Comparison of ENCODE assay signal across 23 mouse cellular contexts in the genomic region with DNA sequence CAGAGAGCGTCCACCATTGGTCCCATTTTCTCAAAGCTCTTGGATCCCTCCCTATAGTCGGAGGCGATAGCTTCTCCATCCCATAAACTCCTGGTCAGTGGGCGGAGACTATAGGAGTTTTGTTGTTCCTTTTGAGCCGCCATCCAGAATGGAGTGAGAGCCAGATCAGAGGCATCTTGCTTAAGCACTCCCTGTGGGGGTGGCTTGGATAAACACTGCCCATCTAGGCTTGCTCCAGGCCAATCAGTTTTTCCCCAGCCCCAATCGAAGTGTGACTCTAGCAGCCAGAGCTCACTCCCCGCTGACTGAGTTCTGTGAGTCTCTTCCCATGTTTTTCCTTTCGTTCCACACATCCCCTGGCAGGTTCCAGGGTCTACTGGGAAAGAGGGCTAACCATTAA. TPM values are rescaled to one million over a fixed set of nuclear protein-coding genes. Genes with fewer than 3 reads are reported as not detected.
DNase-seq lines count a peak whose midpoint lies in the region; ATAC-seq and TF ChIP-seq lines count a peak whose summit lies in the region.
"Had no signal": no experiment of that assay in that cellular context is flagged by ENCODE, and none has a peak within 500 bp of the region (broad histone marks: within the 10 kb centered on the region; RNA-seq: fewer than 3 reads in every experiment).

No protein-coding gene starts in this region.

- H3K9me3 ChIP-seq in kidney, embryonic 15.5 days (replicated peaks) = no peaks in the 10 kb centered on the region
- no peaks in the 10 kb centered on the region for H3K9me3 ChIP-seq in ES-Bruce4 (replicated peaks; ENCODE audit: control insufficient read depth, insufficient read depth, low read length, poor library complexity, severe bottlenecking)
- H3K9me3 ChIP-seq in liver, embryonic 13.5 days (replicated peaks) = no peaks in the 10 kb centered on the region
- H3K9me3 ChIP-seq: forebrain, embryonic 10.5 days; heart, embryonic 12.5 days; hindbrain, embryonic 12.5 days; limb, embryonic 10.5 days had no signal

- H3K27me3 ChIP-seq in kidney, embryonic 15.5 days = no peaks in the 10 kb centered on the region
- no peaks in the 10 kb centered on the region for H3K27me3 ChIP-seq in ES-Bruce4 (ENCODE audit: control insufficient read depth, insufficient read depth, low read length, poor library complexity, severe bottlenecking)
- H3K27me3 ChIP-seq in liver, embryonic 13.5 days = no peaks in the 10 kb centered on the region
- H3K27me3 ChIP-seq: heart, embryonic 12.5 days; hindbrain, embryonic 12.5 days had no signal

- no peak for TF ChIP-seq POLR2A in ES-Bruce4 (IDR thresholded peaks at IDR 0.05; ENCODE audit: insufficient read depth, low read length)

- no peak overlapping the region for H3K4me2 ChIP-seq in kidney, embryonic 15.5 days
- no peak overlapping the region for H3K4me2 ChIP-seq in liver, embryonic 13.5 days
- H3K4me2 ChIP-seq: heart, embryonic 12.5 days; hindbrain, embryonic 12.5 days had no signal

- ATAC-seq in kidney, embryonic 15.5 days (replicated peaks; ENCODE audit: low FRiP score) = peak; percentile 73
- peak; percentile 54 for ATAC-seq in liver, embryonic 13.5 days (ENCODE audit: low read depth)
- ATAC-seq: forebrain, postnatal 0 days; midbrain, embryonic 16.5 days had no signal

- no peak overlapping the region for H3K9ac ChIP-seq in kidney, embryonic 15.5 days
- no peak overlapping the region for H3K9ac ChIP-seq in ES-Bruce4 (ENCODE audit: low read depth, poor library complexity, severe bottlenecking)
- H3K9ac ChIP-seq in liver, embryonic 13.5 days = no peak overlapping the region
- H3K9ac ChIP-seq: forebrain, postnatal 0 days; heart, embryonic 12.5 days; hindbrain, embryonic 12.5 days had no signal

- H3K36me3 ChIP-seq in kidney, embryonic 15.5 days = no peaks in the 10 kb centered on the region
- no peaks in the 10 kb centered on the region for H3K36me3 ChIP-seq in ES-Bruce4 (ENCODE audit: control insufficient read depth, insufficient read depth, low read length, poor library complexity, severe bottlenecking)
- H3K36me3 ChIP-seq in liver, embryonic 13.5 days = no peaks in the 10 kb centered on the region
- H3K36me3 ChIP-seq: forebrain, embryonic 10.5 days; heart, embryonic 12.5 days; hindbrain, embryonic 12.5 days; limb, embryonic 10.5 days had no signal

- H3K4me3 ChIP-seq in kidney, embryonic 15.5 days (replicated peaks) = no peak overlapping the region
- peak overlapping the region; percentile 34 for H3K4me3 ChIP-seq in ES-Bruce4 (ENCODE audit: low read depth, low read length)
- no peak overlapping the region for H3K4me3 ChIP-seq in liver, embryonic 13.5 days (replicated peaks)
- H3K4me3 ChIP-seq: forebrain, embryonic 10.5 days; heart, embryonic 12.5 days; hindbrain, embryonic 12.5 days; limb, embryonic 10.5 days had no signal

- peaks cover 21% of the 10 kb centered on the region for H3K4me1 ChIP-seq in kidney, embryonic 15.5 days
- peaks cover 7% of the 10 kb centered on the region for H3K4me1 ChIP-seq in ES-Bruce4 (ENCODE audit: control insufficient read depth, insufficient read depth, low read length)
- H3K4me1 ChIP-seq in liver, embryonic 13.5 days (replicated peaks) = peaks cover 3% of the 10 kb centered on the region; the same call in 1 of the 2 replicates
- H3K4me1 ChIP-seq: heart, embryonic 12.5 days; hindbrain, embryonic 12.5 days had no signal

- no peak for TF ChIP-seq EP300 in ES-Bruce4 (IDR thresholded peaks at IDR 0.05; ENCODE audit: insufficient read depth, low read depth, low read length)

- TF ChIP-seq CTCF in ES-Bruce4 (IDR thresholded peaks at IDR 0.05; ENCODE audit: low read depth, low read length) = no peak

- DNase-seq in kidney, postnatal 14 days = no peak
- peak; percentile 96 for DNase-seq in R1 (ENCODE audit: low read depth, low spot score)
- DNase-seq in liver, embryonic 13.5 days = no peak
- DNase-seq in layer of hippocampus, postnatal 10 days (ENCODE audit: low spot score in 2 of 2) = no peak
- DNase-seq in cerebellum, postnatal 14 days = no peak
- no peak for DNase-seq in adipocyte (ENCODE audit: low spot score)
- DNase-seq: adrenal gland, adult 8-10 months; B cell, adult 2 months; cerebellum, adult 9-10 months; forebrain, postnatal 0 days; heart, postnatal 14 days; kidney, postnatal 25 days; layer of hippocampus, adult 9-11 months; lung, adult 18-20 months; lung, postnatal 36 days; retina, postnatal 1 day had no signal

- 35% methylated on average over 8 of the region's 8 CpGs for WGBS in kidney, embryonic 15.5 days
- 56% methylated on average over 8 of the region's 8 CpGs for WGBS in liver, embryonic 13.5 days (ENCODE audit: insufficient replicate concordance)

- H3K27ac ChIP-seq in kidney, embryonic 15.5 days = 0 out of 2 replicates have a peak overlapping the region, but pooled peaks have one; percentile 32
- peak overlapping the region; percentile 38 for H3K27ac ChIP-seq in ES-Bruce4 (ENCODE audit: insufficient read depth, low read length)
- peak overlapping the region; percentile 13; the same call in 1 of the 2 replicates for H3K27ac ChIP-seq in liver, embryonic 13.5 days
- H3K27ac ChIP-seq: forebrain, embryonic 10.5 days; hindbrain, embryonic 12.5 days; limb, embryonic 10.5 days had no signal

RNA-seq across cellular contexts. Expression of gene Ly75, which starts 31.2 kb away (rescaled TPM):
- polyA plus RNA-seq in kidney, embryonic 15.5 days (2015; fragmentation: Nextera tagmentation; extraction: Ambion mirVana) = 2.8 and 3.5 TPM in 2 replicates
- polyA plus RNA-seq in ES-Bruce4 (2011; ENCODE audit: insufficient read depth, insufficient read length, low read depth, missing spikeins) = 10.0 and 12.3 TPM in 2 replicates
- polyA plus RNA-seq in liver, embryonic 13.5 days (2015; fragmentation: Nextera tagmentation; extraction: Ambion mirVana) = 3.1 and 4.1 TPM in 2 replicates
- 1 to 10 TPM; 7.2 to 7.3 TPM for total RNA-seq in layer of hippocampus, postnatal 10 days (2021)
